Mouse (Mus musculus) stomach, embryonic 15.5 days (tissue): ENCODE measurements around the gene Capn11. TPM values are rescaled to one million over a fixed set of nuclear protein-coding genes. Genes with fewer than 3 reads are reported as not detected.

Source experiments
- ATAC-seq: fragments of 200-750 bp; cut with Nextera tagmentation; 2 replicates; pipeline ENCODE4 v1.8.0; 2017; ENCODE audit warnings: low read depth, moderate number of reproducible peaks, moderate TSS enrichment; ENCODE audit not compliant: insufficient read depth, low FRiP score
- H3K27ac ChIP-seq: fragments of 300-500 bp; sonication (generic); 2 replicates; pipeline ENCODE4 v1.5.1; 2015; ENCODE audit warnings: mild to moderate bottlenecking, inconsistent platforms
- H3K27me3 ChIP-seq: fragments of 300-500 bp; sonication (generic); replicated peaks from 2 replicates; pipeline ENCODE4 v1.6.1; 2015; ENCODE audit warnings: inconsistent platforms
- H3K36me3 ChIP-seq: fragments of 300-500 bp; sonication (generic); 2 replicates; pipeline ENCODE4 v1.6.1; 2015; ENCODE audit warnings: inconsistent platforms
- H3K4me1 ChIP-seq: fragments of 300-500 bp; sonication (generic); 2 replicates; pipeline ENCODE4 v1.6.1; 2015; ENCODE audit warnings: inconsistent platforms
- H3K4me2 ChIP-seq: fragments of 300-500 bp; sonication (generic); 2 replicates; pipeline ENCODE4 v1.6.1; 2015; ENCODE audit warnings: mild to moderate bottlenecking, inconsistent platforms
- H3K4me3 ChIP-seq: fragments of 300-500 bp; sonication (generic); replicated peaks from 2 replicates; pipeline ENCODE4 v1.5.1; 2015; ENCODE audit warnings: inconsistent platforms
- H3K9ac ChIP-seq: fragments of 300-500 bp; sonication (generic); 2 replicates; pipeline ENCODE4 v1.6.1; 2015; ENCODE audit warnings: inconsistent platforms
- H3K9me3 ChIP-seq: fragments of 300-500 bp; sonication (generic); 2 replicates; pipeline ENCODE4 v1.6.1; 2016; ENCODE audit warnings: inconsistent platforms
- WGBS: fragments of 180-500 bp; shearing (Covaris S2); methylation state at CpG from one replicate; pipeline ENCODE4 v1.1.7; 2015; 5-methylcytosine and 5-hydroxymethylcytosine counted together
- polyA plus RNA-seq: library from polyadenylated mRNA; unstranded; fragments of >200 nt; fragmentation: Nextera tagmentation; extraction: Ambion mirVana; gene quantifications from 2 replicates; pipeline ENCODE4 v1.2.1, GENCODE M21; 2015

The Capn11 gene
- polyA plus RNA-seq, 1 experiment from 2014 or later, result 0.26 TPM

DNA sequence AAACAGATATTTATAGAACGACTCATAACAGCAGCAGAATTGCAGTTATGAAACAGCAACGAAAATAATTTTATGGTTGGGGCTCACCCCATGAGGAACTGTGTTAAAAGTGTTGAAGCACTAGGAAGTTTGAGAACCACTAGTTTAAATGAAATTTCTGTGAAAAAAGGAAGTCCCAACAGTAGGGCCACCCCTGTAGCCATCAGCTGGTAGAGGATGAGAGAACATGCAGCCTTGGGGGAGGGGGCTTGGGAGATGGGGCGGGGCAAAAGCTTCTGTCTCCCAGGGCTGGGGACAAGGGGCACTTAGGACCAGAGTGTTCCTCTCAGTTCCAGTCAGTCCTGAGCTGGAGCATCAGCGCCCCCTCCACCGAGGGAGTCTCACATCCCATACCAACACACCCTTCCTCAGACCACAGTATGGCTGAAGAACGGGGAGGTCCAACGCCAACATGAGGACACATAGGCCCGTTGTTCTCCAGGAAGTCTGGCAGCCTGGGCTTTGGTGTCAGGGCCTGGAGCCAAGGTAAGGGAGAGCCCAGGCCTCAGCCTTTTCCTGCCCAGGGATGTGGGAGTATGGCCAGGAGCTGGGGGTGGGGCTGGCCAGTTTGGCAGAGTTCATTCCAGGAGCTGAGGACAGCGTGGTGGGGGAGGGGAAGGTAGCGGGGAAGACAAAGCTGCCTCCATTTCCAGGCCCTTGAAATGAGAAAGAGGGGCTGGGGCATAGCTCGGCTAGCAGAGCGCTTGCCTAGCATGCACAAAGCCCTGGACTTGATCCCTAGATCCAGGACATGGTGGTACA, 74.8 kb downstream of the Capn11 start:
- H3K9me3 ChIP-seq, result no peaks in the 10 kb centered on the region
- H3K9ac ChIP-seq, result no peak overlapping the region
- WGBS, result 39% methylated on average over 12 of the region's 12 CpGs
- peak overlapping the region; percentile 4; the same call in 1 of the 2 replicates for H3K4me2 ChIP-seq
- no peaks in the 10 kb centered on the region for H3K27me3 ChIP-seq
- peaks cover 13% of the 10 kb centered on the region; the same call in 1 of the 2 replicates for H3K36me3 ChIP-seq
- peak; percentile 48 for ATAC-seq
- H3K27ac ChIP-seq, result peak overlapping the region; percentile 84
- peaks cover 33% of the 10 kb centered on the region for H3K4me1 ChIP-seq
- no peak overlapping the region for H3K4me3 ChIP-seq

- ATAC-seq, result no peak
Observed at GRCm38 (mm10) chr17:45582715-45583355, 76.3 kb downstream of the Capn11 start.

GRCm38 (mm10) chr17:45582188-45582587, 76.9 kb downstream of the Capn11 start:
- H3K9ac ChIP-seq, result no peak overlapping the region
- no peak overlapping the region for H3K4me2 ChIP-seq
- H3K4me1 ChIP-seq, result peaks cover 35% of the 10 kb centered on the region
- ATAC-seq, result no peak
- H3K27me3 ChIP-seq, result no peaks in the 10 kb centered on the region
- no peak overlapping the region for H3K27ac ChIP-seq
- no peaks in the 10 kb centered on the region for H3K9me3 ChIP-seq
- H3K4me3 ChIP-seq, result no peak overlapping the region
- WGBS, result 86% methylated on average over 6 of the region's 6 CpGs
- 0 out of 2 replicates have a peak, but pooled peaks cover 3% of the 10 kb centered on the region for H3K36me3 ChIP-seq

More at GRCm38 (mm10) chr17:45582715-45583355, 76.3 kb downstream of the Capn11 start:
- H3K4me1 ChIP-seq, result peaks cover 33% of the 10 kb centered on the region
- H3K9me3 ChIP-seq, result no peaks in the 10 kb centered on the region
- H3K4me3 ChIP-seq, result no peak overlapping the region
- peak overlapping the region; percentile 0; the same call in 1 of the 2 replicates for H3K27ac ChIP-seq
- 53% methylated on average over 6 of the region's 6 CpGs for WGBS
- H3K27me3 ChIP-seq, result no peaks in the 10 kb centered on the region
- H3K36me3 ChIP-seq, result 0 out of 2 replicates have a peak, but pooled peaks cover 7% of the 10 kb centered on the region
- no peak overlapping the region for H3K4me2 ChIP-seq
- H3K9ac ChIP-seq, result no peak overlapping the region

- Histone ChIP-seq H3K27me3 (no peaks in the 10 kb centered on the region), H3K4me3 (no peak overlapping the region), H3K9ac (no peak overlapping the region), H3K27ac (peak overlapping the region; percentile 67), H3K4me2 (no peak overlapping the region), H3K9me3 (no peaks in the 10 kb centered on the region), H3K4me1 (peaks cover 35% of the 10 kb centered on the region), H3K36me3 (no peaks in the 10 kb centered on the region)
- WGBS, result 3% methylated on average over 2 of the region's 2 CpGs
- ATAC-seq, result no peak
Observed at GRCm38 (mm10) chr17:45581567-45581983, 77.5 kb downstream of the Capn11 start.

GRCm38 (mm10) chr17:45580958-45581477, 78.1 kb downstream of the Capn11 start:
- no peaks in the 10 kb centered on the region for H3K9me3 ChIP-seq
- WGBS, result 26% methylated on average over 12 of the region's 12 CpGs
- H3K9ac ChIP-seq, result no peak overlapping the region
- peaks cover 33% of the 10 kb centered on the region for H3K4me1 ChIP-seq
- H3K4me2 ChIP-seq, result no peak overlapping the region
- H3K27ac ChIP-seq, result peak overlapping the region; percentile 67
- H3K27me3 ChIP-seq, result no peaks in the 10 kb centered on the region
- H3K4me3 ChIP-seq, result no peak overlapping the region
- H3K36me3 ChIP-seq, result no peaks in the 10 kb centered on the region
- peak; percentile 29; the same call in 1 of the 2 replicates for ATAC-seq

Other genes starting within 250 kb of the Capn11 start
- gene Cdc5l, start 225.6 kb downstream of the Capn11 start, polyA plus RNA-seq, result 55.7 and 59.0 TPM in 2 replicates
- 0.15 and 0.30 TPM in 2 replicates for gene Spats1, start 183.9 kb downstream of the Capn11 start, polyA plus RNA-seq
- gene Aars2, start 152.5 kb downstream of the Capn11 start, polyA plus RNA-seq, result 17.2 and 17.7 TPM in 2 replicates
- 0.12 and 0.36 TPM in 2 replicates for gene Tcte1, start 135.9 kb downstream of the Capn11 start, polyA plus RNA-seq
- 2.3 and 2.5 TPM in 2 replicates for gene Tmem151b, start 109.6 kb downstream of the Capn11 start, polyA plus RNA-seq
- 4.3 and 4.4 TPM in 2 replicates for gene Nfkbie, start 103.6 kb downstream of the Capn11 start, polyA plus RNA-seq
- gene Slc35b2, start 95.5 kb downstream of the Capn11 start, polyA plus RNA-seq, result 115 and 131 TPM in 2 replicates
- gene Hsp90ab1, start 86.1 kb downstream of the Capn11 start, polyA plus RNA-seq, result 1,532 and 1,551 TPM in 2 replicates
- gene Slc29a1, start 59.7 kb downstream of the Capn11 start, polyA plus RNA-seq, result 83.4 and 88.9 TPM in 2 replicates
- gene Mymx, start 57.2 kb downstream of the Capn11 start, polyA plus RNA-seq, result 0.40 and 1.3 TPM in 2 replicates
- 145 and 154 TPM in 2 replicates for gene Mrpl14, start 27.0 kb upstream of the Capn11 start, polyA plus RNA-seq
- 39.8 and 43.3 TPM in 2 replicates for gene Tmem63b, start 27.6 kb upstream of the Capn11 start, polyA plus RNA-seq
- gene 1600014C23Rik, start 74.5 kb upstream of the Capn11 start, polyA plus RNA-seq, result not detected in 2 replicates